10 mouse cellular contexts compared by ENCODE assay signal in genomic region chr6:38048800-38049561, GRCm38 (mm10). TPM values are rescaled to one million over a fixed set of nuclear protein-coding genes. Genes with fewer than 3 reads are reported as not detected.
DNase-seq lines count a peak whose midpoint lies in the region; ATAC-seq lines count a peak whose summit lies in the region.
"Had no signal": no experiment of that assay in that cellular context is flagged by ENCODE, and none has a peak within 500 bp of the region (broad histone marks: within the 10 kb centered on the region; RNA-seq: fewer than 3 reads in every experiment).

No protein-coding gene starts in this region.

- intact Hi-C loops in left cerebral cortex, postnatal 10 days (cut with DNase I), result no loop called here

- no peak overlapping the region for H3K4me2 ChIP-seq in kidney, embryonic 16.5 days (replicated peaks; ENCODE audit: low read depth, low read length)
- H3K4me2 ChIP-seq in heart, embryonic 12.5 days, result no peak overlapping the region
- no peak overlapping the region for H3K4me2 ChIP-seq in liver, embryonic 12.5 days
- H3K4me2 ChIP-seq: midbrain, embryonic 12.5 days had no signal

- H3K9me3 ChIP-seq in kidney, embryonic 16.5 days (ENCODE audit: low read length), result no peaks in the 10 kb centered on the region
- peaks cover 7% of the 10 kb centered on the region for H3K9me3 ChIP-seq in heart, embryonic 12.5 days (replicated peaks)
- no peaks in the 10 kb centered on the region for H3K9me3 ChIP-seq in liver, embryonic 12.5 days (replicated peaks)
- H3K9me3 ChIP-seq: midbrain, embryonic 12.5 days had no signal

- ATAC-seq in kidney, embryonic 16.5 days (ENCODE audit: low FRiP score, low TSS enrichment), result peak; percentile 85
- ATAC-seq in activated CD4-positive, CD25-positive, alpha-beta regulatory T cell, adult 4 months, result peak; percentile 49
- ATAC-seq in heart, embryonic 12.5 days (ENCODE audit: insufficient number of reproducible peaks, low FRiP score), result peak; percentile 81
- ATAC-seq in liver, embryonic 12.5 days, result no peak
- ATAC-seq: intestine, embryonic 16.5 days had no signal

- no peak for DNase-seq in kidney, adult 18-20 months
- no peak for DNase-seq in left cerebral cortex, postnatal 10 days (ENCODE audit: extremely low spot score in 1 of 2, low spot score in 2 of 2)
- DNase-seq in thymus, postnatal 0 days (ENCODE audit: low spot score), result no peak
- DNase-seq in right cerebral cortex, postnatal 36 days (ENCODE audit: low spot score in 2 of 2), result no peak

- no peaks in the 10 kb centered on the region for H3K36me3 ChIP-seq in kidney, embryonic 16.5 days (ENCODE audit: insufficient read depth, low read length)
- no peaks in the 10 kb centered on the region for H3K36me3 ChIP-seq in heart, embryonic 12.5 days
- H3K36me3 ChIP-seq in liver, embryonic 12.5 days, result no peaks in the 10 kb centered on the region
- H3K36me3 ChIP-seq: midbrain, embryonic 12.5 days had no signal

- peaks cover 32% of the 10 kb centered on the region for H3K4me1 ChIP-seq in kidney, embryonic 16.5 days (ENCODE audit: insufficient read depth, low read length)
- H3K4me1 ChIP-seq in heart, embryonic 12.5 days (replicated peaks), result peaks cover 10% of the 10 kb centered on the region
- H3K4me1 ChIP-seq in liver, embryonic 12.5 days, result peaks cover 4% of the 10 kb centered on the region; the same call in 1 of the 2 replicates

- H3K4me3 ChIP-seq in kidney, embryonic 16.5 days (ENCODE audit: low read length), result no peak overlapping the region
- no peak overlapping the region for H3K4me3 ChIP-seq in heart, embryonic 12.5 days
- no peak overlapping the region for H3K4me3 ChIP-seq in liver, embryonic 12.5 days
- H3K4me3 ChIP-seq: midbrain, embryonic 12.5 days had no signal

- H3K9ac ChIP-seq in kidney, embryonic 16.5 days (replicated peaks; ENCODE audit: low read length), result no peak overlapping the region; the same call in 1 of the 2 replicates
- H3K9ac ChIP-seq in heart, embryonic 12.5 days, result no peak overlapping the region
- no peak overlapping the region for H3K9ac ChIP-seq in liver, embryonic 12.5 days
- H3K9ac ChIP-seq: midbrain, embryonic 12.5 days had no signal

- no peaks in the 10 kb centered on the region for H3K27me3 ChIP-seq in kidney, embryonic 16.5 days (ENCODE audit: insufficient read depth, low read length)
- H3K27me3 ChIP-seq in heart, embryonic 12.5 days (replicated peaks), result no peaks in the 10 kb centered on the region
- H3K27me3 ChIP-seq in liver, embryonic 12.5 days (replicated peaks), result no peaks in the 10 kb centered on the region
- H3K27me3 ChIP-seq: midbrain, embryonic 12.5 days had no signal

- WGBS in kidney, embryonic 16.5 days, result 26% methylated on average over 6 of the region's 6 CpGs
- 32% methylated on average over 6 of the region's 6 CpGs for whole genome bisulfite sequencing in heart, embryonic 12.5 days
- WGBS in liver, embryonic 12.5 days (ENCODE audit: insufficient replicate concordance), result 50% methylated on average over 6 of the region's 6 CpGs

- peak overlapping the region; percentile 87 for H3K27ac ChIP-seq in kidney, embryonic 16.5 days (ENCODE audit: low read length)
- H3K27ac ChIP-seq in heart, embryonic 12.5 days (ENCODE audit: poor library complexity, severe bottlenecking), result peak overlapping the region; percentile 52; the same call in 1 of the 2 replicates
- 0 out of 2 replicates have a peak overlapping the region, but pooled peaks have one; percentile 36 for H3K27ac ChIP-seq in liver, embryonic 12.5 days
- H3K27ac ChIP-seq: midbrain, embryonic 12.5 days had no signal

RNA-seq across cellular contexts. Expression of gene Svopl, which starts 2.2 kb away (rescaled TPM):
- 15.6 and 16.5 TPM in 2 replicates for polyA plus RNA-seq in kidney, embryonic 16.5 days (2015; fragmentation: Nextera tagmentation; extraction: Ambion mirVana)
- polyA plus RNA-seq in activated CD4-positive, CD25-positive, alpha-beta regulatory T cell, adult 4 months (2017; shearing (Covaris generic)), result under 1 TPM in 1 of 2 experiments, not detected in 1; 0.13 TPM
- polyA plus RNA-seq in heart, embryonic 12.5 days (2016; fragmentation: Nextera tagmentation; extraction: Ambion mirVana), result 0.06 and 0.14 TPM in 2 replicates
- 0.05 TPM in 1 of 2 replicates, not detected in the other for polyA plus RNA-seq in liver, embryonic 12.5 days (2016; fragmentation: Nextera tagmentation; extraction: Ambion mirVana)
- total RNA-seq in left cerebral cortex, postnatal 10 days (2021), result under 1 TPM in 1 of 2 experiments, not detected in 1; 0.32 TPM
- 1.2 TPM in 2 replicates for polyA plus RNA-seq in thymus, postnatal 0 days (2015; fragmentation: Nextera tagmentation; extraction: Ambion mirVana)

Comparison
In these comparisons a context has a peak if more than half of its experiments do, and no peak if none do; other contexts are left out.
1. H3K27ac ChIP-seq: peak in every context shown above with its lines; median percentile 87 in kidney, embryonic 16.5 days; 52 in heart, embryonic 12.5 days; 36 in liver, embryonic 12.5 days.